Mouse (Mus musculus) activated CD4-positive, CD25-positive, alpha-beta regulatory T cell, adult 4 months (primary cell): ENCODE data around the gene Tox3. TPM values are rescaled to one million over a fixed set of nuclear protein-coding genes. Genes with fewer than 3 reads are reported as not detected.

ENCODE experiments used
- ATAC-seq: one replicate; pipeline ENCODE4 v1.8.0; 2017
- polyA plus RNA-seq, 2 experiments: library from polyadenylated mRNA; unstranded; fragments of 100-300 nt; shearing (Covaris generic); gene quantifications; one replicate each; pipeline ENCODE4 v1.2.1; 2017

The Tox3 gene
- polyA plus RNA-seq, 2 experiments from 2014 or later, result not detected

- no peak for ATAC-seq
These were observed 106.7 kb downstream of the Tox3 start for GRCm38 (mm10) chr8:90241461-90241860.

DNA sequence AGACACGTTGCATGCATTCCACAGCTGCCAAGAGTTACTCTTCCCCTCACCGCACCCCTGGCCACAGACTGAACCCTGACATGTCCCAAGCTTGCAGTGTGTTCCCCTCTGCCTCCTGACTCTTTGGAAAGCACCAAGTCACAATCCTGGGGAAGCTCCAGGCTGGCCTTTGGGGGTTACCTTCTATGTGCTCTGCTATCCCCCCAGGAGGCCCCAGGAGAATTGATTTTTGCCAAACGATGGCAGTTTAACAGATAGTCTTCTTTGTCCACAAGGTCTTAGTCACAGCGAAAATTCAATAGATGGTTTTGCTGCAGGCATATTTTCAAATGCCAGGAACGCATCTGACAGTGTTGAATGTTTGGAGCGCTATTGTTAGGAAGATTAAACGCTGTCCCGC lies 115.6 kb downstream of the Tox3 start:
- ATAC-seq, result no peak

DNA sequence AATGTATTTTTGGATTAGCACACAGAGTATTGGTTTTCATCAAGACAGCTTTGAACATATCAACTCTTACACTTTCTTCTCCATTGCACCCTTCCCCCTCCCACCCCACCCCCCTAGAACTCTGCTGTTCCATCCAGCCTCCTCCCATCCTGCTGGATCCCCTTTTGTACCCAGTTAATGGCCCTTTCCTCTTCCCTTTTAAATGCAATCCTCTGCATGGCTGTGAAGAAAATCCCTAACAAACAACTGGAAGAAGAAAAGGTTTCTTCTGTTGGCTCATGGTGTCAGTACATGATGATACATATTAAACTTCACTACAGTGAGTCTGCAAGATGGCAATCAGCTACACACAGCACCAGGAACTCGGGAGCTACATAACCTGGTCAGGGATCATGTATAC lies 124.0 kb downstream of the Tox3 start:
- ATAC-seq, result no peak

- ATAC-seq, result no peak
These were observed 138.8 kb downstream of the Tox3 start for GRCm38 (mm10) chr8:90209105-90210037.
